Mouse (Mus musculus) adipose tissue, adult 10 weeks (tissue): ENCODE measurements around the gene D3Ertd751e. TPM values are rescaled to one million over a fixed set of nuclear protein-coding genes. Genes with fewer than 3 reads are reported as not detected.

ENCODE experiments used
- polyA plus RNA-seq: library from polyadenylated mRNA; stranded (reverse); fragments of 350-450 nt; fragmentation: Illumina TruSeq; extraction: RNeasy Lipid Tissue Mini Kit (QIAGEN cat#74804); gene quantifications from one replicate; pipeline ENCODE4 v1.2.3, GENCODE M21; 2014; ENCODE audit warnings: low read depth, low replicate concordance

The D3Ertd751e gene
- 22.2 TPM for polyA plus RNA-seq

DNA sequence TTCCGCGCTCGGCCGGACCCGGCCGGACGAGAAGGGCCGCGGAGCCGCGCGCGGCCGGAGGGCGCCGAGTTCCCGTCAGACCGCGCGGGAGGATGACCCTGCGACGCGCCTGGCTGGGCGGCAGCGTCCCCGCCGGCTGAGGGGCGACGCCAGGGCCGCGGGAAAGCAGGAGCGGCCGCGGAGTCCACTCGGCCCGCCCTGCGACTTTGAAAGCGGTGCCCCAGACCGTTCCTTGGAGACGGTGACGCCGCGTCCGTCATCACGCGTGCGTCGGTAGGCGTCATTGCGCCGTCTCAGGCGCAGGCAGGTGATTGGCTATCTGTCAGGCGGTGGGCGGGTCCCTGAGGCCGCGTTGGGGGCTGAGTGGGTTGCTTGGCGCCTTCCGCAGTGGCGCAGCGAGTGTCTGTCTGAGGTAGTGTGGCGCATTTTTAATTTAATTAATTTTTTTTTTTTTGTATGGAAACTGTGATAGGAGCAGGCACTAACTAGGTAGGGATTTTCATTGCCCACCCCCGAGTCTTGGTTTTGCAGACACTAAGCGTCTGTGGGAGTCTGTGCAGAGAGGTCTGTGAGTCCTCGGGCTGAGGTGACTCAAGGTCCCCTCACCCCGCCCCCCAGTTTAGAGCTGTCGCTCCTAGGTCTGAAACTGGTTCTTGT, at the start of gene D3Ertd751e, which contains the start of gene Sclt1:
Gene D3Ertd751e, plus strand, starts transcription at position 334 of the 657 bp plus-strand sequence.
Gene Sclt1, minus strand, starts transcription at position 237 of the 657 bp plus-strand sequence.

Other genes with a start within 250 kb of the D3Ertd751e start
- 21.4 TPM for gene Jade1, start 186.9 kb upstream of the D3Ertd751e start, polyA plus RNA-seq
- 16.3 TPM for gene Sclt1, start 97 bp upstream of the D3Ertd751e start, polyA plus RNA-seq